Mouse (Mus musculus) midbrain, embryonic 14.5 days (tissue): Measurements from ENCODE around the gene Auh. TPM values are rescaled to one million over a fixed set of nuclear protein-coding genes. Genes with fewer than 3 reads are reported as not detected.

Experiments used
- ATAC-seq: fragments of 200-750 bp; cut with Nextera tagmentation; 2 replicates; pipeline ENCODE4 v1.8.0; 2017; ENCODE audit warnings: moderate number of reproducible peaks, moderate library complexity; ENCODE audit not compliant: low FRiP score, low TSS enrichment
- DNase-seq: peaks from one replicate; pipeline ENCODE4 v3.0.0-alpha.2; 2015
- H3K27ac ChIP-seq: fragments of 300-500 bp; sonication (generic); replicated peaks from 2 replicates; pipeline ENCODE4 v1.5.1; 2014; ENCODE audit warnings: mild to moderate bottlenecking, low read depth, low read length, moderate library complexity
- H3K27me3 ChIP-seq: fragments of 300-500 bp; sonication (generic); 2 replicates; pipeline ENCODE4 v1.6.1; 2014; ENCODE audit warnings: low read length, control low read depth, mixed read lengths; ENCODE audit not compliant: control insufficient read depth, insufficient read depth
- H3K36me3 ChIP-seq: fragments of 300-500 bp; sonication (generic); 2 replicates; pipeline ENCODE4 v1.6.1; 2014; ENCODE audit warnings: low read length, control low read depth; ENCODE audit not compliant: control insufficient read depth, insufficient read depth
- H3K4me1 ChIP-seq: fragments of 300-500 bp; sonication (generic); 2 replicates; pipeline ENCODE4 v1.6.1; 2014; ENCODE audit warnings: mild to moderate bottlenecking, antibody characterized with exemption, low read length, control low read depth; ENCODE audit not compliant: control insufficient read depth, insufficient read depth
- H3K4me2 ChIP-seq: fragments of 300-500 bp; sonication (generic); 2 replicates; pipeline ENCODE4 v1.6.1; 2014; ENCODE audit warnings: mild to moderate bottlenecking, low read length, moderate library complexity
- H3K4me3 ChIP-seq: fragments of 300-500 bp; sonication (generic); replicated peaks from 2 replicates; pipeline ENCODE4 v1.5.1; 2014; ENCODE audit warnings: low read depth, low read length
- H3K9ac ChIP-seq: fragments of 300-500 bp; sonication (generic); replicated peaks from 2 replicates; pipeline ENCODE4 v1.6.1; 2014; ENCODE audit warnings: mild to moderate bottlenecking, low read length, moderate library complexity
- H3K9me3 ChIP-seq: fragments of 300-500 bp; sonication (generic); 2 replicates; pipeline ENCODE4 v1.6.1; 2016; ENCODE audit warnings: low read length, control low read depth, mixed read lengths; ENCODE audit not compliant: control insufficient read depth
- WGBS: fragments of 180-500 bp; shearing (Covaris S2); extraction: QIAGEN DNeasy Blood & Tissue Kit; methylation state at CpG from one replicate; pipeline ENCODE4 v1.1.7; 2014; 5-methylcytosine and 5-hydroxymethylcytosine counted together
- polyA plus RNA-seq: library from polyadenylated mRNA; unstranded; fragments of >200 nt; fragmentation: Nextera tagmentation; extraction: Ambion mirVana; gene quantifications from 2 replicates; pipeline ENCODE4 v1.2.1, GENCODE M21; 2014

The Auh gene
- polyA plus RNA-seq, 1 experiment from 2014 or later: 49.5 TPM

DNA sequence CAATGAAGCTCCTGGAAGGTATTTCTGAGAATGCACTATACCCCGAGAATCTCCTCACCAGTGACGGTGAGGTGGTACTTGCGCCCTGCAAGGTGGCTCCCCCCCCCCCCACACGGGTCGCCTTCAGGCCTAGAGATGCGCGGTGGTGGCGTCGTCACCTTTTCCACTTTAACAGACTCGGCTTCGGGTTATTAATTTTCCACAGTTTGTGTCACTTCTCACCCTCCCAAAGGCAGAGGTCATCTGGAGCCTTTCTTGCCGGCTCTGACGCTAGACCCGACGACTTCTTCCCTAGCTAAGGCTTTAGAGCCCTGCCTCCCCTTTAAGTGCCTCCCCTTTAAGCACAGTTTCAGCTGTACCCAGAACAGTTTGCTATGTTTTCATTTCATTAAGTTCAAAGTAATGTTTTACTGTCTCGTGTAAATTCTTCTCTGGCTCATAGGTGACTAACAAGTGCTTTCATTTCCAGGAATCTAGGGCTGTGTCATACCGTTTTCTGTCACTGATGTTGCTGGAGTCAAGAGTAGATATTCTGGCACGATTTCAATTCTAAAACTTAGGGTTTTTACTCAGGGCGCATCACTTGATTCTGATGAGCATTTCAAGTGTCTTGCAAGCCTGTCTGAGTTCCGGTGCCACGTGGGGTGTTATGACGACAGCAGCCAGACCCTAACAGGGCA lies 69.3 kb downstream of the Auh start:
- Histone ChIP-seq H3K27me3 (no peaks in the 10 kb centered on the region), H3K27ac (no peak overlapping the region), H3K4me2 (no peak overlapping the region), H3K9ac (no peak overlapping the region), H3K4me3 (no peak overlapping the region), H3K36me3 (no peaks in the 10 kb centered on the region), H3K4me1 (no peaks in the 10 kb centered on the region), H3K9me3 (no peaks in the 10 kb centered on the region)
- no peak for ATAC-seq
- WGBS: 82% methylated on average over 22 of the region's 22 CpGs
- DNase-seq: no peak

DNA sequence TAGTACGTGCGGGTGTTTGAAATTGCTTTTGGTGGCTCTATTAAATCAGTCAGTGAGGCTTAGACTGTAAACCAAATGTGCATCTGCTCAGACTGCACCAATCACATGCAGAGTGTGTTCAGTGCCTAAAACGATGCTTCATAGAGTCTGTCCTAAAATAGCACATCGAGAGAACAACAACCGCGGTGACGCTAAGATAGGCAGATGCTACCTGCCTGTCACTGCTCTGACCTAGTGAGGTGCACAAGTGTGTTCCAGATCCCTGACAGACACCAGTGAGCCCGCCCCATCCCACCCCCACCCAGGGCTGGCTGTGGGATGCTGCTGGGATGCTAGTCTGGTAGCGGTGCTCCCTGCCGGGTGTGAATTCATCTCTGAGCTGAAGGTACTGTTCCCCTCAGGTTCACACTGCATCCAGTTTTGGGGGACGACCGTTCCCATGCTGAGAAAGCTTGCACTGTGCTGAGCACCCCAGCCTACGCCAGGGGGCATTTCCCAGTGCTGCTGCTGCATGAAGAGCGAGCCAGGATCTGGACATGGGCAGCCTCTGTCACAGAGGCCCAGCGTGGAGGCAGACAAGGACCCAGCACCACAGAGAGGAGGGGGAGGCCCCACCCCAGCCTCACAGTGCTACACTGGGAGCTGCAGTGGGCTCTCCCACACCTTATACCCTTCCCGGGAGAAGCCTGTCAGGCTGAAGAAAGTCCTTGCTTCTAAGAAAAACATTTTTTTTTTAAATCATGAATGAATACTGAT lies 70.2 kb downstream of the Auh start:
- DNase-seq: no peak

DNA sequence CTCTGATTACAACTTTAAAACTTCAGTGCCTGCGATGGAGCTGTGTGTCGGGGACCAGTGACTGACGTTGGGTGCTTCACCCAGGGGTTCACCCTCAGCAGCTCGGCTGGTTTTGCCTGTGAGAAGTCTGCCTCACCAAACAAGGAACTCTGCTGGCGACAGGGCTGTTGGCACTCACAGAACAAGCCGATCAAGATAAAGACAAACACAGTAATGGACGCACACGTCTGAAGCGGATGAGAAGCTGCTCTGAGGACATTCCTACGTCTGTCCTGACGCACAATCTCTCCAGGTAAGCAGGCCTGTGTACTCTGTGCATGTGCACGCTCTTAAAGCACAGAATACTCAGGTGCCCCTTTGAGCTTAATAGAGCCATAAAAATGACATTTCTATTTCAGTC lies 71.1 kb downstream of the Auh start:
- Histone ChIP-seq H3K4me3 (no peak overlapping the region), H3K4me1 (no peaks in the 10 kb centered on the region), H3K36me3 (no peaks in the 10 kb centered on the region), H3K4me2 (no peak overlapping the region), H3K9me3 (no peaks in the 10 kb centered on the region), H3K27me3 (no peaks in the 10 kb centered on the region), H3K27ac (no peak overlapping the region), H3K9ac (no peak overlapping the region)
- 91% methylated on average over 12 of the region's 12 CpGs for WGBS
- DNase-seq (no peak), ATAC-seq (no peak)

More for the DNA sequence above, 70.2 kb downstream of the Auh start:
- Histone ChIP-seq H3K27me3 (no peaks in the 10 kb centered on the region), H3K4me1 (no peaks in the 10 kb centered on the region), H3K9ac (no peak overlapping the region), H3K27ac (0 out of 2 replicates have a peak overlapping the region, but pooled peaks have one; percentile 8), H3K4me2 (no peak overlapping the region), H3K9me3 (no peaks in the 10 kb centered on the region), H3K36me3 (no peaks in the 10 kb centered on the region), H3K4me3 (no peak overlapping the region)
- 72% methylated on average over 16 of the region's 16 CpGs for WGBS
- no peak for ATAC-seq

DNA sequence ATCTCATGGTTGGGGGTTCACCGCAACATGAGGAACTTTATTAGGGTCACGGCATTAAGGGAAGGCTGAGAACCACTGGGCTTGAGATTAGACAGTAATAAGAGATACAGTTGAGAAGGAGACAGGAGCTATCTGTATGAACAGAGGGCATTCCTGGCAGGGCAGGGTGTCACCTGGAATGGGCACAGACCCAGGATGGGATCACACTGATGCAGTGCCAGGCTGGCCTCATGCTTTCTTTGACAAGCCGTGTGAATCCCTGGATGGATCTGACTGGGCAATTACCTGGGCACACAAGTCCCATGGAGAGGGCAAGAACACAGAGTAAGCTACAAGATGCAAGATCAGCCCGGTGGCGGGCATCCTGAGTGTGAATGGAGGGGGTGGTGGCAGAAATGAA lies 71.7 kb downstream of the Auh start:
- DNase-seq: no peak

DNA sequence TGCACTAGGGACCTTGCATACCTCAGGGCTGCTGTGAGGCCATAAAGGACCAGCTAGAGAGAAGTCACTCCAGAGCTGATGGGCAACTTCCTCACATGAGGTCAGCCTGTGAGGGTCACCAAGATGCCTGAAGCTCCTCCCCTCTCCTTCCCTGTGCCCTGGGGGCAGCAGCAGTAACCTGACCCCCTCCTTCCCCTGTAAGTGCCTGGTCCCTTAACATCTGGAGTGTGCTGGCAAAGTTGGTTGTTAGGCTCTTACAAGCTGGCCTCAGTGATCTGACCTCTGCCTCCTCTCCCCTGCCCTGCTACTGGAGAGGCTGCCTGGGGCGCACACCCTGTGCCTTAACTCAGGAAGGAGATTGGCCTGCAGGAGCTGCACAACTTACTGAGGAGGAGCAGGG lies 75.9 kb downstream of the Auh start:
- Histone ChIP-seq H3K4me3 (no peak overlapping the region), H3K9ac (no peak overlapping the region), H3K9me3 (no peaks in the 10 kb centered on the region), H3K36me3 (no peaks in the 10 kb centered on the region), H3K4me1 (no peaks in the 10 kb centered on the region), H3K27ac (no peak overlapping the region), H3K27me3 (no peaks in the 10 kb centered on the region), H3K4me2 (no peak overlapping the region)
- no peak for ATAC-seq
- no peak for DNase-seq
- 89% methylated on average over 1 of the region's 1 CpGs for WGBS

More for the DNA sequence above, 71.7 kb downstream of the Auh start:
- H3K4me2 ChIP-seq: no peak overlapping the region
- no peak overlapping the region for H3K27ac ChIP-seq
- no peaks in the 10 kb centered on the region for H3K27me3 ChIP-seq
- no peak for ATAC-seq
- 92% methylated on average over 5 of the region's 5 CpGs for WGBS
- no peaks in the 10 kb centered on the region for H3K4me1 ChIP-seq
- no peak overlapping the region for H3K9ac ChIP-seq
- H3K4me3 ChIP-seq: no peak overlapping the region
- no peaks in the 10 kb centered on the region for H3K36me3 ChIP-seq
- no peaks in the 10 kb centered on the region for H3K9me3 ChIP-seq

DNA sequence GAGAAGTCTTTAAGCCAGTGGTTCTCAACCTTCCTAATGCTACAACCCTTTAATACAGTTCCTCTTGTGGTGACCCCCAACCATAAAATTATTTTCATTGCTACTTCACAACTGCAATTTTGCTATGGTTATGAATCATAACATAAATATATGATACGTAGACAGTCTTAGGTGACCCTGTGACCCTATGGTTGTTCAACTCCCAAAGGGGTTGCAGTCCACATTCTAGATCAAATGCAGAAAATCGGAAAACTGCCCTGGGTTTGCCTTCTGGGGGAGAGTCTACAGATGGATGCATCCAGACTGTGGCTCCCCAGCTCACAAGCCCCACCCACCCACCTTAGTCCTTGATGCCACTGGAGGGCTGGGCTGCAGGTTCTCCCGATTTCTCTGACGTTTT lies 77.6 kb downstream of the Auh start:
- Histone ChIP-seq H3K9ac (no peak overlapping the region), H3K4me1 (no peaks in the 10 kb centered on the region), H3K27ac (no peak overlapping the region), H3K9me3 (no peaks in the 10 kb centered on the region), H3K4me3 (no peak overlapping the region), H3K4me2 (no peak overlapping the region), H3K27me3 (no peaks in the 10 kb centered on the region), H3K36me3 (no peaks in the 10 kb centered on the region)
- no peak for ATAC-seq
- WGBS: 90% methylated on average over 4 of the region's 4 CpGs
- DNase-seq: no peak

DNA sequence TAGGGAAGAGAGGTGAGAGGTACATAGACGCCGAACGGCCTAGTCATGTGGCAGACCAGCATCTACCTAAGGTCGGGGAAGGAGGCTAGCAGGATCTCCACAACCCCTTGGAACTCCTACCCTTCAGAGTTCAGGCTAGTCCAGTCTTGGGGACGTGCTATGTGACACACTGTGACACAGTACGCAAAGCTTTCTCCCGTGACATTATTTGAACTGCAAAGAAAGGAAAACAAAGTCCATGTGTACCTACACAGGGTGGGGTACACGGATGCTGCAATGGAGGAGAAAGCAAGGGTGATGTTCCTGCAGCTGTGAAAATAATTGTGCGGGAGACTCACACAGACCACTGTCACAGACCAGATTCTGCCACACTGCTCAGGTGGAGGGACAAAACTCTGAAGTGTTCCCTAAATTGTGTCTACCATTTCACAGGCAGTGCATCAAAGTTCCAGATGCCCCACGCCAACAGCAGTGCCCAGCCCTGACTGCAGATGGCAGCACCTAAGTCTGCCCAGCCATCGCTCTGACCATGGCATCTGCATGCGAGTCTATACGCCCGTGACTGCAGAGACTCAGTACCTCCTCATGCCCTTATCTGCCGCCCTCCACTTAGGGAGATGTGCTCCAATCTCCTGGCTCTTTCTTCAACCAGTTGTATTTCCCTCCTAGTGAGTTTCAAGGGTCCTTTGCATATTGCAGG lies 79.3 kb downstream of the Auh start:
- no peaks in the 10 kb centered on the region for H3K4me1 ChIP-seq
- no peaks in the 10 kb centered on the region for H3K9me3 ChIP-seq
- no peaks in the 10 kb centered on the region for H3K36me3 ChIP-seq
- no peak overlapping the region for H3K27ac ChIP-seq
- 90% methylated on average over 15 of the region's 15 CpGs for WGBS
- ATAC-seq (no peak), DNase-seq (no peak)
- H3K4me2 ChIP-seq: no peak overlapping the region
- no peak overlapping the region for H3K4me3 ChIP-seq
- H3K27me3 ChIP-seq: no peaks in the 10 kb centered on the region
- no peak overlapping the region for H3K9ac ChIP-seq

DNA sequence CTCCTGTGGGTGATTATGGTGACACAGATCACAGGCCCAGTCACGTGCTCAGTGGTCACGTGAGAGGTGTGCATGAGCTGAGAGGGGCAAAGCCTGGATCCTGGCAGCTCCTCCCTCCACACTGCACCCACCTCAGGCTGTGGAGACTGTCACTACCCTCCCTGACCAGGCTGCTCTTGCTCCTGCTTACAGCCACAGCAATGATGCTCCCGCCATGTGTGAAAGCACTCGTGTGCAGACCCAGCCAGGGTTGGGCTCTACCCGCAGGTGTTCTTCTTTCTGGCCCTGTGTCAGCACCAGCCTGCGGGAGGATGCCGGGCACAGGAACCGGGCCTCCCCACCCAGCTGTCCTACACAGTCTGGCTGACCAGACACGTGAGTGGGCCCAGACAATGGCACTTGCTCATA lies 80.1 kb downstream of the Auh start:
- no peak for DNase-seq

More for the DNA sequence above, 80.1 kb downstream of the Auh start:
- H3K9me3 ChIP-seq: no peaks in the 10 kb centered on the region
- H3K4me1 ChIP-seq: no peaks in the 10 kb centered on the region
- H3K36me3 ChIP-seq: no peaks in the 10 kb centered on the region
- no peak for ATAC-seq
- no peaks in the 10 kb centered on the region for H3K27me3 ChIP-seq
- H3K27ac ChIP-seq: no peak overlapping the region
- H3K4me3 ChIP-seq: no peak overlapping the region
- no peak overlapping the region for H3K9ac ChIP-seq
- H3K4me2 ChIP-seq: no peak overlapping the region
- 68% methylated on average over 9 of the region's 9 CpGs for WGBS
